Mouse (Mus musculus): ENCODE results near the gene Slc12a8.

Gene Slc12a8

GRCm38 (mm10) chr16:33696811-33697575 is 179.9 kb downstream of the Slc12a8 start:
- no peak for DNase-seq (ENCODE audit: low read depth, low spot score)

- DNase-seq (ENCODE audit: low read depth, low spot score): no peak
Measured at GRCm38 (mm10) chr16:33697576-33698276, 180.6 kb downstream of the Slc12a8 start.

- DNase-seq (ENCODE audit: low read depth, low spot score): peak; percentile 53
Measured at GRCm38 (mm10) chr16:33698277-33698790, 181.2 kb downstream of the Slc12a8 start.

GRCm38 (mm10) chr16:33700584-33700983 is 183.5 kb downstream of the Slc12a8 start:
- DNase-seq (ENCODE audit: low read depth, low spot score): no peak

- DNase-seq (ENCODE audit: low read depth, low spot score): no peak
Measured at GRCm38 (mm10) chr16:33701872-33702271, 184.7 kb downstream of the Slc12a8 start.

- peak; percentile 36 for DNase-seq (ENCODE audit: low read depth, low spot score)
Measured at GRCm38 (mm10) chr16:33704289-33704688, 187.2 kb downstream of the Slc12a8 start.

- DNase-seq (ENCODE audit: low read depth, low spot score): peak; percentile 36
Measured at GRCm38 (mm10) chr16:33705258-33705657, 188.1 kb downstream of the Slc12a8 start.

GRCm38 (mm10) chr16:33706111-33706890 is 189.2 kb downstream of the Slc12a8 start:
- peak; percentile 40 for DNase-seq (ENCODE audit: low read depth, low spot score)

GRCm38 (mm10) chr16:33708031-33708430 is 190.9 kb downstream of the Slc12a8 start:
- DNase-seq (ENCODE audit: low read depth, low spot score): peak; percentile 88

GRCm38 (mm10) chr16:33708585-33709397 is 191.7 kb downstream of the Slc12a8 start:
- DNase-seq (ENCODE audit: low read depth, low spot score): peak; percentile 65

All from CD4-positive helper T cell, adult 2 months (primary cell).